Mouse (Mus musculus) T-helper 2 cell (primary cell): Measurements from ENCODE around the gene Hectd1.

Source experiments
- in situ Hi-C: fragments of 300-600 bp; cut with MboI, MseI; formaldehyde crosslinking; loops from one replicate; pipeline ENCODE4 v1.15.1; 2025; ENCODE audit warnings: high pct_unique_total_duplicates

Hectd1 gene

DNA sequence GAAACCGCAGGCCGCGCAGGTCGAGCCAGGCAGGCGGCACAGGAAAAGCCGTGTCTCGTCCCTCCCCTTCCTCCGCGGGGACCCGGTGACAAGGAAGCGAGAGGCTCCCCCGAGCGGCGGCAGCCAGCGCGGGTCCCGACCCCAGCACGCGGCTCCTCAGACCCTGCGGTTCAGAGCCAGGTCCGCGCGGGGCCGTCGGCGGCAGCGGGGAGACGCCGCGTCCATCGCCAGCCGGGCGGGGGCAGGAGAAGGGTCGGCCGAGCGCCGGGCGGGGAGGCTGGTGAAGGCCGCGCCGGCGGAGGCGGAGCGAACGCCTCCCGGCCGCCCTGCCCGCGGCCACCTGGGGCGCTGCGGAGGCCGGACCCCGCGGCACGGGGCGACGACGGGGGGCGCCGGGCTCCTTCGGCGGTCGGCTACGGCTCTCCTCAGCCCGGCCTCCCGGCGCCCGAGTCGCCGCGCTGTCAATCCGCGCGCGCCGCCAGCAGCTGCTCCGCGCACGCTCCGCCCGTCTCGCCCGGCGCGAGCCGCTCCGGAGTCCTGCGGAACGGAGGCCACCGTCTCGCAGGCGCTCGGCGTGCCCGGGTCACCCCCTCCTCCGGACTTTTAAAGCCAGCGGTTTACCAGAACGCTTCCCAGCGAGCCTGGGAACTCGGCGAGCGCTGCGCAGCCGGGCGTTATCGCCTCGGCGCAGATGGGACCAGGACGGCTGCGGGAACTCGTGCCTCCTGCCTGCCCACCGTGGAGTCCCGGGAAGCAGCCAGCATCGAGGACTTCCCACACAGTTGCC is at the start of gene Hectd1:
Gene Hectd1, minus strand, starts transcription at position 247 of the 787 bp plus-strand sequence.
- in situ Hi-C loops = loop anchor here (5.0 kb wide), 1 partner anchor 48 kb away; no protein-coding TSS in a partner anchor

DNA sequence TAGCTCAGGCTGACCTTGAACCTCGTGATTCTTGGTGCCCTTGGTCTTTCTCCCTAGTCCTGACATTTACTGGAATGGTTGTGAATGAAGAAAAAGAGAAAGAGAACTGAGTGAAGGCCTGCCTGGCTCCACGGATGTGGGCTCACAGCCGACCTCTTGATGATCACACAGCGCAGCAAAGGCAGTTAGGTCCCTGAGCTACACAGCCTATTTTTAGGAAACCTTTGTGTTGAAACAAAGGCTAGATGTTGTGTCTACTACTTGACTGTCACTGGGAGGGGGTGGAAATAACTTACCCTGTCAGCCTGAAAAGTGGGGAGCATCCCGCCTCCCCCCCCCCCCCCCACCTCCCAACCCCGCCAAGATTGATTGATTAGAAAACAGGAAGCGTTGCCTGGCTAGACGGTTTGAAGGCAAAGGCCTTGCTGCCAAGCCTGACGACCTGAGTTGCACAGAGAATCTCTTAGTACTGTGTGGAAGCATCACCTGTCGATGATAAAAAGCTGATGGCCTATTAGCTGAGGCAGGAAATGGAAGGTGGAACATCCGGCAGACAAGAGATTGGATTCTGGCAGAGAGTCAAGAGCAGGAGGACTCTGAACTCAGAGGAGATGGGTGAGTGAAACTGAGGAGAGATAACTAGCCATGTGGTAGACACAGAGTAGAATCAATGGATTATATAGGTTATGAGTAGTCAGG is 42.3 kb upstream of the Hectd1 start:
- in situ Hi-C loops = no loop called here

DNA sequence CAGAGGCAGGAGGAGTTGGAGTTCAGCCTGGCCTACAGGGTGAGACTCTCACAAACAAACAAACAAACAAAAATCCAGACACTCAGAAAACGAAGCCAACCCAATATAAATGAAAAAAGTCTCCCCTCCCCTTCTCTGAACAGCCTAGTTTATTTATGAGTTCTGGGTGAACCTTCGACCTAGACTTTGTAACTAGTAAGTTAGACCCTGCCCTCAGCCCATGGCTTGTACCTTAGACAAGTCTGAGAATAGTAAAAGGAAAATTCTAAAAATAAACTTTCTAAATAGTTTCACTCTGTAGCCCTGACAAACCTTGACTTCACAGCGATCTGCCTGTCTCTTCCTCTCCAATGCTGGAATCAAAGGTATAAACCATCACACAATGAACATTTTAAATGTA is 40.2 kb upstream of the Hectd1 start:
- in situ Hi-C loops = no loop called here

DNA sequence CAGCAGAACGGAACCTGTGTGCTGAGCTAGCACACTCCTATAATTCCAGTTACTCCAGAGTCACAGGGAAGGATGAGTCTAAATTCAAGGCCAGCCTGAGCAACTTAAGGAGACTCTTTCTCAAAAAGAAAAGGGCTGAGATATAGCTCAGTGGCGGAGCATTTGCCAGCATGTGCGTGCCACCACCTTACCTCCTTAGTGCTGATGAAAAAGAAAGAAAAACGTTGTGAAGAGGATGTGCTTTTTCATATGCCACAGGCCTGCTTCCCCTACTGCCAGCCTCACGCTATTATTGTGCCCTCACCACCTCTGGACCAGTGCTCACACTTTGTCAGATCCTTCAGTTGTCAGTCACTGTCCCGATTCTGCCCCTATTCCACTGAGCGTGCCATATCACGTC is 37.7 kb upstream of the Hectd1 start:
- in situ Hi-C loops = no loop called here

DNA sequence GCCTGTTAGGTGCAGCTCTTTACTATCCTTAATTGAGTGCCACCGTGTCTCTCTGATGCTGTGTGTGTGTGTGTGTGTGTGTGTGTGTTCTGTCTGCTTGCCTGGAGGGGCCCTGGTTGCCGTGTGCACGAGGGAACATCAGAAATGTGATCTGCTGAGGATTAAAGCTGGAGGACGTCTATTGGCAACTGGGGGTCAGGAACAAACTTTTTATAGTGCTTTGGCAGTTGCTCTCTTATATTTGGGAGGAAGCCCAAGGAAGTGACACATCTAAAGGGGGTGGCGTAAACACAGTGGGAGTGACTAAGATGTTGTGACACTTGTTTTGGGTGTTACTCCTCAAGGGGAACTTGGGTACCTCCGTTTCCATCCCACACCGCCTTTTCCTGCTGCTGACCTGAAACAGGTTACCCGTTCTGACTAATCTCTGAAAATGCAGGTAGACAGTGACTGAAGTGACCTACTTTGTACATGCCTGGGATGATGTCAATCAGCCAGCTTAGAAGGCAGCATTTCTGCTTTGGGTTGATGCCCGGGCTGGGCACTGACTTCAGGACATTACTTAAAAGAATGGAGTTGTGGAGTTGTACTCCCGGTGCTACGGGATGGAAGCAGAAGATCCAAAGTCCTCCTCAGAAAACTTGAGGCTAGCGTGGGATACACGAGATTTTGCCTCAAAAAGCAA is 37.0 kb upstream of the Hectd1 start:
- in situ Hi-C loops = no loop called here

DNA sequence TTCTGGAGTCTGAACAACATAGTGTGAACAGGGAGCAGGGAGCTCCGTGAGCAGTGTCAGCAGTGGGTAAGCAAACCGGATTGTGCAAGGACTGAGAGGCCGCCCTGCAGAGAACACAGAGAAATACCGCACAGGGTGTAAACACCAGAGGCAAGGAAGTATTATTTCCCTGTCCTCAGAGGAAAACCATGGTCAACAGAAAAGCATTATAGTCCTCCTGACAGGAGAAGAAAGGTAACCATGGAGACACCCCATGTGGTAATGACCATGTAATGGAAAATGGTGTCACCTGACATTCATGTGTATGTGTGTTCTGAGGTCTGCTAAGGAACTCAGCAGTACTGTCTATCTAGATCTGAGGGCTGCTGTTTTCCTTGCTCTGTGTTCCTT is 36.4 kb upstream of the Hectd1 start:
- in situ Hi-C loops = no loop called here

DNA sequence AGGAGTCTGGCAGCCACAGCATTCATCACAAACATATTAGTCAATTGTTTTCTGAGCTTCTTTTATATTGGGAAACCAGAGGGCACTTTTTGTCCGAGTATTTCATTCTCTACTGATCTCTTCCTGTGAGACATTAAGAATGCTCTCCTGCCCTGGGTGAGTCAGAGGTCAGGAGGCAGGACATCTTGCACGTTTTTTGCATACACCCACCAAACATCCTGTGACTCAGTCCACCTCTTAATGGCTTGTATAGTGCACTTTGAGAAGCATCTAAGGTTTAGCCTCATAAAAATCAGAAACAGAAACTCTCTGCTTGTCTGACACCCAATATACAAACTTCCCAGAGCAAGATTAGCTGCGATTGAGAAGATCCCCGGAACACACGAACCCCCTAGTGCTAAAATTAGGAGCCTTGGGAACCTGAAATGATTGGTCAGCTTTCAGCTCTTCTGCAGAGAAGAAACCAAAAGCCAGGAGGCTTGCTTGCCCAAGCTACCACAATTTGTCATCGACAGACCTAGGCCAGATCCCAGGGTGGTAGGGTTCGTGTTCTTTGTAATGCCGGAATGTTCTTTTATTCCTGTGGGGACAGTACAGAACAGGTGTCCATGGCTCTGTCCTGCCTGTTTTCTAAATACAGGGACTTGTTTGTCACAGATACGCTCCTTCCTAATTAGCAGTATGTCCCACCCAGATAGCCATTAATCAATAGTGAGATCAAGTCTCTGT is 35.9 kb upstream of the Hectd1 start:
- in situ Hi-C loops = no loop called here

DNA sequence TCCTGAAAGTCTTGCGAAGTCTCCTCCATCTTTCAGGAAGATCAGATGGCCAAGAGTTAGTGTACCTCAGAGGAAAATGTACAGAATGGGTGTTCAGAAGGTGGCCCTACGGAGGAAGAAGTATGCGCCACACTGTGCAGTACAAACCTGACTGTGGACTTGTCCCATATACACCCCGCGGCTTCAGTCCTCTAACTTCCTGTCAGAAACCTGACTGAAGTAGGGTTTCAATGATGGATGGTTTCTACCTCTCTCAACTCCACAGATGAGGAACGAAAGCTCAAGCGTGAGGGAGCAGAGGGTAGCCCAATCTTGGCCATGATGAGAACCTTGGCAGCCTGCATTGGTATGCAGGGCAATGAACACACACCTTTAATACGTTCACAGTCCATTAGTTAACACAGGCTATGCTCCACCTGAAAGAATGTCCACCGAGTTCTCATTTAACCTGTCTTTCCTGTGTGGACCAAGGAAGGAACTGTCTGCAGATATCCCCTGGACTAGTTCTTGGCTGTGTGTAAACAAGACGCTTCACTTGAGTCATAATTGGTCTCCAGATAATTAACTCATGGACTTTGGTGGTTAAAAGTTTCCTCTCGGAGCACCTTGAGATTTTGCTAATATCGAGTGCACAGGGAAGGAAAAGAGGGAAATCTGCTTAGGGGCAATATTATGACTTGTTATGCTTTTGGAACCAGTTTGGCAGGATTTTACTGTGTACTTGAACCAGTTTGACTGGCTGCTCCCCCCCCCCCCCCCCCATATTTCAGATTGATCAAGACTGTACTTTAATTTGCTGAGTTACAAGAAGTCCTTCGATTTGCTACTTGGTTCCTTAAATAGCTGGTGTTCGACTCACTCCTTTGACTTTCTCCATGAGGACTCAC is 34.0 kb upstream of the Hectd1 start:
- in situ Hi-C loops = no loop called here

DNA sequence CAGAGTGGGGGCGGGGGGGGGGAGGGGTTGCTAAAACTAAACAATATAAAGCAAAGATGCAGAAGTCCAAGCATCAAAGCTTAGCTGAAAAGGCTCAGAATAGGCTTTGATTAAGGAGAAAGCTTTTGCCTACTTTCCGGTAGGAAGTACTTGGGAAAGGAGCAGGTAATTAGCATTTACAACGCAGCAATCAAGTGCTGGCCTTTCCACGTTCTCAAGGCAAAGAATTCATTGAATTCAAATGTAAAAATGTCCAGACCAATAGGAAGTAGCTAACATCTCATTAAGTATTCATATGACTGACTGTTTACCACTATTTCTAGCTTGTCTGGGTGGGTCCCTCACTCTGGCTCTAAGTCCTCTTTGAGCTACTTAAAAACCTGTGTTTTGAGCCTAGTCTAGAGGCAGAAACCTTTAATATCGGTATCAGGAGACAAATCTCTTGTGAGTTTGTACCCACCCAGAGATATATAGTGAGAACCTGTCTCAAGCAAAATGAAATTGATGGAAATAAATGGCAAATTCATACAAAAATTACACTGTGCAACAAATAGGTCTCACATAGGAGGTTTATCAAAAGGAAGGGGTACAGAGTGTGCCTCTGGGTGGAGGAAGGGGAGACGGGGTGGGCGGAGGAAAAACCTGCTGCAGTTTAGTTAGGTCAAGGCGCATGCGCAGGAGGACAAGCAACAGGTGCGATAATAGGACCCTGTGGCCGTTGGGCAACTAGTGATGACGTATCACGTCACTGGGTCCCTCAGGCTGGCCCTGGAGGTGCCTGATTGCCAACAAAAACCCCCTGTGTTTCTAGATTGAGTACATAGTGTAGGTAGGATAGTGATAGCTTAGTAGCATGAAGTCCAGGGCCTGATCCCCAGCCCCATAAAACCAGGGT is 29.0 kb upstream of the Hectd1 start:
- in situ Hi-C loops = no loop called here

DNA sequence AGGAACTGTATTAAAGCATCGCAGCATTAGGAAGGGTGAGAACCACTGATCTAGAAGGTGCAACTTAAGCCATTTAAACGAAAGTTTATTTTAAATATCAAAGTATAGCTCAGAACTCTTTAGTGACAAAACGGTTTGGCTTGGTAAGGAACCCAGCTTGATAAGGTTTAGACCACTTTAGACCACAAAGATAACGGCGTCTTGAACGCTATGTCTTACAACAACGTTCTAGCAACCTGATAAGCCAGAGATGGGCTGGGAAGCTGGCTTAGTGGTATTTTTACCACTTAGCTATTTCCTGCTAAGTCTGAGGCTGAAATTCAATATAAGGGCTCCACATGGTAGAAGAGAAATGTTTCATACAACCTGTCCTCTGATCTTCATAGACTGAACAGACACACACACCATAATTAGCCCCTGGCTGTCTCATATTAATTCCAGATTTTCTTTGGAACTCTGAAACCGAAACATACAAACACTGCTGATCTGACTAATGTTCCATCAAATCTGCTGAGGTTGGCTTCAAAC is 27.5 kb upstream of the Hectd1 start:
- in situ Hi-C loops = no loop called here

DNA sequence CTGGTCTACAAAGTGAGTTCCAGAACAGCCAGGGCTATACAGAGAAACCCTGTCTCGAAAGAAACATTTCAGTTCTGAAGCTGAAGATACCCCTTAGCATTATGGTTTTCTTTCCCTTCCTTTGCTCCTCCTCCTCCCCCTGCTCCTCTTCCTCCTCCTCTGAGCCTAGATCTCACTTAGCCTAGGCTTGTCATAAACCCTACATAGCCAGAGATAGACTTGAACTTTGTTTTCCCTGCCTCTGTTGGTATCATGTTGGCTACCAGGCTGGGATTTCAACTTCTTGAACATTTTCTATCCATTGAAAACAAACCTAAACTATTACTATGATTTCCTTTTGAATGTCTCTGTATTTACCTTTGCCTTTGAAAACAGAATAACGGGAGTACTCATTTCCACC is 26.5 kb upstream of the Hectd1 start:
- in situ Hi-C loops = no loop called here

DNA sequence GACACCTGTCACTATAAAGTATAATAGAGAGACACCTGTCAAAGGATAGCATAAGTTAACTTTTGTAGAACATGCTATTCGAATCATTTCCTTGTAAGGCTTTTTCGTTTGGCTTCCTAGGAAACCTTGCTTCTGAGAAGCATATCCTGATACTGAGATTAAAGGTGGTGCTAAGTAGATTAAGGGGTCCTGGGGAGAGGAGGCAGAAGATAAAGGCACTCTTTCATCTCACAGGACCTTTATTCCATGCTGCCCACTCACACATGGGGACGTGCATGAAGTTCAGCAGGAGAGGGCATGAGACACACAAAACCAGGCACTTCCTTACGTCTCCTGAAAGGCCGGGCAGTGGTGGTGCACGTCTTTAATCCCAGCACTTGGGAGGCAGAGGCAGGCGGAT is 26.1 kb upstream of the Hectd1 start:
- in situ Hi-C loops = no loop called here

DNA sequence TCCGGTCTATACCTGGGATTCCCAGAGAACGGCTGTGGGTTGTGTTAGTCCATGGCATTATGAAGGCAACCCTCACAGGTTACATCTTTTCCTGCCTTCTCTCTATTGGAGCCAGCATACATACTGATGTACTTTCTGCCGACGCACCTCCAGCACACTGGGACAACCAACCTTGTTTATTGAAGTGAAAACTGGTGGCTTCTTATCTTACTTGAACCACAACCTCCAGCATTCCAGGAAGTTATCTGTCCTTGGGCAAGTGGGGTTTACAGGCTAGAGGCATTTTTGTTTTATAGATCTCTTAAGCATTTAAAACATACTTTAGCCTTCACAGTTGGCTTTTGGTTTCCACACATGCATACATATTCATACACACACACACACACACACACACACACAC is 22.3 kb upstream of the Hectd1 start:
- in situ Hi-C loops = no loop called here

DNA sequence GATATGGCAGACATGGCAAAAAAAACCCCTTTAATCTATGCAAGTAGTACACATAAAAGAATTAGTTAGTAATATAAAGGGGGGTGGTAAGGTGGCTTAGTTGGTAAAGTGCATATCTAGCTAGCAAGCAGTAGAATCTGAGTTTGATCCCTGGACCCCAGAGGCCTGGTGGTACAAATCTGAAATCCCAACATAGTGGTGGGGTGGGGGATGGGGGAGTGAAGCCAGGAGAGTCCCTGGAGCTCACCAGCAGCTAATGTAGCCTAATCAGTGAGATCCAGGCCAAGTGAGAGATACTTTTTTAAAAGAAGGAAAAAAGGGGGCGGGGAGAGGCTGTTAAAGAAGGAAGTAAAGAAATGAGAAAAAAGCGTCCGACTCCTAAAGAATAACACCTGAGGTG is 21.8 kb upstream of the Hectd1 start:
- in situ Hi-C loops = no loop called here

DNA sequence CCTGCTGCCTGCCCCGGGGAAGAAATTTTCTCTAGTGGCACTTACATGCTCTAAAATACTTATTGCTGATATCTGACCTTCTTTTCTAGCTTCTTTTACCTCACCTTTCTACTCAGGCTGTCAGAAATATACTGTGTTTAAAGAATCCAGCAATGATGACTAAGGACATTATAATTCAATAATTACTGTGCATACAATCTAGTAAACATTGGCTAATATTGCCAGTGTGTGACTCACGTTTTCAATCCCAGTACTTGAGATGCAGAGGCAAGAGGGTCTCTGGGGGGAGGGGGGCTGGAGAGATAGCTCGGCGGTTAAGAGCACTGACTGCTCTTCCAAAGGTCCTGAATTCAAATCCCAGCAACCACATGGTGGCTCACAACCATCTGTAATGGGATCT is 21.0 kb upstream of the Hectd1 start:
- in situ Hi-C loops = no loop called here

DNA sequence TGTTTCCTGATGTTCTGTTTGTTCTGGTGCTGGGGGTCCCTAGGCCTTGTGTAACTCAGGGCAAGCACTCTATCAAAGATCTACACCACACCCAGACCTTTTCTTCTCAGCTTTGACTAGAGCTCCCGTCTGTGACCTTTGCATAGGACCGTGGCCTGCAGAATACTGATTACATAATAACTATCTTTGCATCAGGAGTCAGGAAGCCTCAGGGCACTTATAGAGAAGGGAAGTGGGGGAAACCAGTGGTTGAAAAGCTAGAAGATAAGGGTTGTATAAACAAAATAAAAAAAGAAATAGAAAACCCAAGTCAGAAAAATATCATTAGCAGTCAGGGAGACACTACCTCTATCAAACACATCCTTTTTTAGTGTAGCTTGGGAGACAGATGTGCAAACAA is 20.6 kb upstream of the Hectd1 start:
- in situ Hi-C loops = no loop called here

DNA sequence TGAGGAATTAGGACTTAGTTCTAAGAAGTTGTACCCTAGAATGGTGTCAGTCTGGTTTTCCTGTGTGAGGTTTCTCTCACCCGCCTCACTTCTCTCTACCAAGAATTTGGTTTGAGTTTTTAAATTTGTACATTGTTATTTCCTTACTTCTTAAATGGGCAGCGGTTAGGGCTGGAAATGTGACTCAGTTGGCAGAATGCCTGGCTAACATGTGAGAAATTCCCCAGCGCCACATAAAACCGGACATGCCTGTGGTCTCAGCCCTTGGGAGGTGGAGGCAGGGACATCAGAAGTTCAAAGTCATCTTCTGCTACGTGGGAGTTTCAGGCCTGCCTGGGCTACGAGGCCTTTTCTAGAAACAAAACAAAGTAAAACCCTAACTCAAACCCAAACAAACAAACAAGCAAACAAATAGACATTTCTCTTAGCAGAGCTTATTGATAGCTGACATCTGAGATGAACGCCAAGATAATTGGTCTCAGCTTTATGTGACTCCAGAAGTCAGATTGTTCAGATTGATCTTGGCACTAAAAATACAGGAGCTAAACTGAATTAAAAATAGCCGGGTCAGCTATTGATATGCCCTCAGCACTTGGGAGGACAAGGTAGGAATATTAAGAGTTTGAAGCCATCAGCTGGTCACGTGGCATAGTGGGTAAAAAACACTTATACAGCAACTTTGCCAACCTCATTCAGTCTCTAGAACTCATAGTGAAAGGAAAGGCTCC is 18.8 kb upstream of the Hectd1 start:
- in situ Hi-C loops = no loop called here

DNA sequence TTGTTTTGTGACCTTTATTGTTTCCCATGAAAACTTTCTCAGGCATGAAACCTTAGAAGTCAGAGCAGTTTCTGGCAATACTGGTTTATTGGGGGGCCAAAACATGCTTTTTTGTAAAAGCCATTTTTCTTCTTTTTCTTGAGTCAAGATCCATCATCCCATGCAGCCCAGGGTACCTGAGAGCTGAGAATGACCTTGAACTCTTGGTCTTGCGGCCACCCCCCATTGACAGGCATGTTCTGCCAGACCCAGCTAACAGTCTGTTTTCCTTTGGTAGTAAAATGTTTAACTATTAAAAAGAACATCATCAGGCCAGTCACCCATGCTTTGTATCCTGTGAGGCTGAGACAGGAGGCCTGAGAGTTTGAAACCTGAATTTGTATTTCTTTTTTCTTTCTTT is 15.9 kb upstream of the Hectd1 start:
- in situ Hi-C loops = no loop called here

DNA sequence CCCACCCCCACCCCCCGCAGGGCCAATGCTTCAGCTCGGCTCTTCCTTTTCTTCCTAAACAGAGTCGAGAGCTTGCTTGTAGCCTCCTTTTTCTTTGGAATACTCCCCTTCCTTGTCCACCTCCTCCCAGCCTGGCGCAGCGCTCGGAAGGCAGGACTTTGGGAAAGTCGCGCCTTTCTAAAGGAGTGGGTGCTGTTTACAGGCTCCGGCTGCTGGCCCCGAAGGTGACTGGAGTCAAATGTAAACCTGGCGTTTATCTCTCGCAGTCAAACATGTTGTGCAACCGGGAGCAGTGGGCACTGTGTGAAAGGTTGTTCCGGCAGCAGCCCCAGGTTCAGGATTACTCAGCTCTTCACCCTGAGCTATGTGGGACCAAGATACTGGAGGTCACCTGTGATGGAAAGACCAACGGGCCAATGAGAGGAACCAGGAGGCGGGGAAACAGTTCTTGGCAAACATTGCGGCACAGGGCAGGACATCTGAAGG is 15.5 kb upstream of the Hectd1 start:
- in situ Hi-C loops = no loop called here
